ENCODE assay signal across 9 mouse cellular contexts in the genomic region with DNA sequence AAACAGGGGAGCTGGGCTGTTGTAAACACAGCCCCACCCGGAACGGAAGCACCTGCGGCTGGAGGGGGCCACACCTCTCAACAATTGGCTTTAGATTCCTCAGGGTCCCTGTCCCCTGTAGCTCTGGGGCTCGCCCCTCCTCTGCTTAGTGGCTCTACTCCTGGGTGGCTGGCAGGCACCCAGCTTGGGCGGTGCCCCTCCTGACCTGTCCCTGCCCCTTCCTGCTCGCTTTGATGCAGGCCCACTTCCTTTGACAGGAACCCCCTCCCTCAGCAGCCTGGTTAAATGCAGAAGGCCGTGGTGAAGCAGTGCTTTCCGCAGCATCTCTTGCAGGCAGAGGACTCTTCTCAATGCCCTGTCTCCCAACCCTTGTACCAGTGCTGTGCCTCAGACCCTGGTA. TPM values are rescaled to one million over a fixed set of nuclear protein-coding genes. Genes with fewer than 3 reads are reported as not detected.
DNase-seq lines count a peak whose midpoint lies in the region; ATAC-seq lines count a peak whose summit lies in the region.
"Had no signal": no experiment of that assay in that cellular context is flagged by ENCODE, and none has a peak within 500 bp of the region (broad histone marks: within the 10 kb centered on the region; RNA-seq: fewer than 3 reads in every experiment).

No protein-coding gene starts in this region.

- ATAC-seq in CD4-positive, CD25-positive, alpha-beta regulatory T cell, adult 4 months: peak; percentile 65

- peak; percentile 52 for DNase-seq in cerebellum, adult 11-12 months
- no peak for DNase-seq in cerebellum, postnatal 4 days (ENCODE audit: low spot score in 2 of 2)
- peak; percentile 56 to 90 for DNase-seq in heart, adult 18-20 months
- peak; percentile 55 to 74 for DNase-seq in kidney, postnatal 4 days
- DNase-seq in naive thymus-derived CD4-positive, alpha-beta T cell, adult 2 months (ENCODE audit: low read depth): peak; percentile 90
- no peak for DNase-seq in frontal cortex, postnatal 14 days (ENCODE audit: low spot score in 2 of 2)
- DNase-seq in urinary bladder, postnatal 25 days (ENCODE audit: low spot score): no peak

RNA-seq across cellular contexts. Expression of a gene that starts 2.8 kb away (rescaled TPM):
- 1,000 to 10,000 TPM; 3,755 to 5,441 TPM for polyA plus RNA-seq in CD4-positive, CD25-positive, alpha-beta regulatory T cell, adult 4 months (2017; shearing (Covaris generic))
- total RNA-seq in heart, adult 18-20 months (2021): 100 to 1,000 TPM; 512 to 646 TPM

RNA-seq across cellular contexts. Expression of a gene that starts 7.2 kb away (rescaled TPM):
- 1,000 to 10,000 TPM; 5,632 to 7,602 TPM for polyA plus RNA-seq in CD4-positive, CD25-positive, alpha-beta regulatory T cell, adult 4 months (2017; shearing (Covaris generic))
- total RNA-seq in heart, adult 18-20 months (2021): 100 to 1,000 TPM; 714 to 715 TPM

RNA-seq across cellular contexts. Expression of a gene that starts 14.6 kb away (rescaled TPM):
- polyA plus RNA-seq in CD4-positive, CD25-positive, alpha-beta regulatory T cell, adult 4 months (2017; shearing (Covaris generic)): not detected
- under 1 TPM; 0.26 to 0.47 TPM for total RNA-seq in heart, adult 18-20 months (2021)
- polyA plus RNA-seq: liver, embryonic 16.5 days had no signal

RNA-seq across cellular contexts. Expression of a gene that starts 14.8 kb away (rescaled TPM):
- polyA plus RNA-seq in CD4-positive, CD25-positive, alpha-beta regulatory T cell, adult 4 months (2017; shearing (Covaris generic)): 10 to 100 TPM; 89.0 to 91.7 TPM
- total RNA-seq in heart, adult 18-20 months (2021): 1 to 10 TPM; 2.7 to 5.3 TPM

RNA-seq across cellular contexts. Expression of a gene that starts 17.8 kb away (rescaled TPM):
- polyA plus RNA-seq in CD4-positive, CD25-positive, alpha-beta regulatory T cell, adult 4 months (2017; shearing (Covaris generic)): 1 to 10 TPM; 2.3 to 3.8 TPM
- total RNA-seq in heart, adult 18-20 months (2021): 10 to 100 TPM; 60.3 to 66.8 TPM

Comparison
In these comparisons a context has a peak if more than half of its experiments do, and no peak if none do; other contexts are left out.
1. DNase-seq: peak in cerebellum, adult 11-12 months (single experiment), heart, adult 18-20 months (2 of 2), kidney, postnatal 4 days (2 of 2) and naive thymus-derived CD4-positive, alpha-beta T cell, adult 2 months (single experiment); none in cerebellum, postnatal 4 days (0 of 2), frontal cortex, postnatal 14 days (0 of 2) and urinary bladder, postnatal 25 days (single experiment).